Comparison of ENCODE assay signal across 8 mouse cellular contexts in genomic region chr10:17869822-17870662, GRCm38 (mm10).
DNase-seq lines count a peak whose midpoint lies in the region; ATAC-seq lines count a peak whose summit lies in the region.

No protein-coding gene starts in this region.

- H3K9ac ChIP-seq in hindbrain, embryonic 13.5 days: no peak overlapping the region; the same call in 1 of the 2 replicates

- no peak overlapping the region for H3K4me3 ChIP-seq in hindbrain, embryonic 13.5 days

- no peaks in the 10 kb centered on the region for H3K9me3 ChIP-seq in hindbrain, embryonic 13.5 days

- no peak overlapping the region for H3K4me2 ChIP-seq in hindbrain, embryonic 13.5 days

- WGBS in hindbrain, embryonic 13.5 days: 30% methylated on average over 5 of the region's 5 CpGs

- no peaks in the 10 kb centered on the region for H3K36me3 ChIP-seq in hindbrain, embryonic 13.5 days

- peaks cover 8% of the 10 kb centered on the region for H3K4me1 ChIP-seq in hindbrain, embryonic 13.5 days (replicated peaks)

- peak; percentile 95 for ATAC-seq in hindbrain, embryonic 13.5 days (ENCODE audit: low FRiP score)

- no peaks in the 10 kb centered on the region for H3K27me3 ChIP-seq in hindbrain, embryonic 13.5 days

- H3K27ac ChIP-seq in hindbrain, embryonic 13.5 days: no peak overlapping the region

- DNase-seq in Muller cell, postnatal 12 days (ENCODE audit: inconsistent ontology term): peak; percentile 54
- peak; percentile 48 for DNase-seq in cerebellum, adult 9-11 months
- DNase-seq in frontal cortex, postnatal 14 days (ENCODE audit: low spot score in 2 of 2): peak; percentile 47 to 71
- DNase-seq in layer of hippocampus, postnatal 14 days (ENCODE audit: low spot score in 2 of 2): peak; percentile 67 to 86
- peak; percentile 81 for DNase-seq in lung, postnatal 36 days
- peak; percentile 72 for DNase-seq in right cerebral cortex, adult 18-20 months
- peak; percentile 33 for DNase-seq in urinary bladder, postnatal 25 days (ENCODE audit: low spot score)
